Mouse (Mus musculus) frontal cortex, postnatal 25 days (tissue): ENCODE data around the gene C2cd4c.

ENCODE experiments used
- DNase-seq, 2 experiments: peaks; one replicate each; pipeline ENCODE4 v3.0.0; 2022; ENCODE audit warnings: low spot score in 2 of 2

Gene C2cd4c

GRCm38 (mm10) chr10:79613578-79614304 lies at the start of gene C2cd4c:
Gene C2cd4c, minus strand, starts transcription at chr10:79614025.
- peak; percentile 45 to 55 for DNase-seq

- DNase-seq = no peak
These were observed 48.0 kb upstream of the C2cd4c start for GRCm38 (mm10) chr10:79661861-79662260.

DNA sequence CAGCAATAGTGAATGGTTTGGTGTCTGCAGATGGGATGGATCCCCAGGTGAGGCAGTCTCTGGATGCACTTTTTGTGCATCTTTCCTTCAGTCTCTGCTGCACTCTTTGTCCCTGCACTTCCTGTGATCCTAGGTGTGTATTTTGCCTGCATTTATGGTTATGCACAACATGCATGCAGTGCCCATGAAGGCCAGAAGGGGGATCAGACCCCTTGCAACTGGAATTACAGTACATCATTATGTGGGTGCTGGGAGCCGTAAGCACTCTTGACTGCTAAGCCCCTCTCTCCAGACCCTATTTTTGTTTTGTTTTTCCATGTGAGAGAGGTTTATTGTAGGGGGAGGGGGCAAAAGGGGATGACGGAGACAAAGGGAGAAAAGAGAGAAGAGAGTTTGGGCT lies 46.5 kb upstream of the C2cd4c start:
- DNase-seq = no peak

GRCm38 (mm10) chr10:79658829-79659228 lies 45.0 kb upstream of the C2cd4c start:
- DNase-seq = no peak

DNA sequence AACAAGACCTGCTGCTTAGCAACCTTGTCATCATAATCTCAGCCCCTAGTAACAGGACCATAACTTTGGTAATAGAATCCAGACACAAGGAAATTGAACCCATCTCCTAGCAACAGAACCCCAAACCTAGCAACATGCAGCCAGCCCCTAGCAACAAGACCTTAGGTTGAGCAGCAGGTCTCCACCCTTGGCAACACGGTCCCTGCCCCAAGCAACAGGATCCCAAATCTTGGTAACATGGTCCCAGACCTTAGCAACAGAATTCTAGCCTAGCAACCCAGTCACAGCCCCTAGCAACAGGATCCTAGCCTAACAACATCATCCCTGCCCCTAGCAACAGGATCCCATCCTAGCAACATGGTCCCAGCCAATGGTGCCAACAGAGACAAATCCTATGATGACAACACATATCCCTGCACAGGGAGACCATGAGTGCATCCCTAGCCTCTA lies 41.1 kb upstream of the C2cd4c start:
- DNase-seq = no peak

GRCm38 (mm10) chr10:79652789-79653188 lies 39.0 kb upstream of the C2cd4c start:
- DNase-seq = no peak

DNA sequence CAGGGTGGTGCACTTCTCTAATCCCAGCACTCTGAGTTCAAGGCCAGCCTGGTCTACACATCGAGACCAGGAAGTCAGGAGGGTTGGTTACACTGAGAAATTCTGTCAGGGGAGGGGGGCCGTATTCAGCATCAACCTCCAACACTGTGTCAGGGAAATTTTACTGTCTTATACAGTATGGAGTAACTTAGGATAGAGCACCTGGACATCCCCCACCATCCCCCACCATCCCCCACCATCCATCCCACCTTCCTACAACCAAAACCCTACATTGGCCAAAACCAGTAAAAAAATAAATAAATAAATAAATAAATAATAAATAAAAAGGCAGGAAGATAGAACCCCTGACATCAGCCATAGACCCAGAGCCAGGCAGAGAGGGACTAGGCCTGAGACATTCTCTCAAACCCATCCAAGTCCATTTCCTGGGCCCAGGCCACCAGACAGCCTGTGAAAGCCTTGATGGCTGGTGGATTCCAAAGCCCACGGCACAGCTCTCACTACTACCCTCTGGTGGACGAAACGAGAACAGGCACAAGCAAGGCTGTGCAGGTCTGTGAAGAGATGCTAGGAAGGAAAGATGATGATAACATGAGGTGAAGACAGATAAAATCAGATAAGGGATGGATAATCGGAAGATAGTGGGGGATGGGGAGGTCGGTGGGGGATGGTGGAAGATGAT lies 35.4 kb upstream of the C2cd4c start:
- DNase-seq = peak; percentile 65 to 66

GRCm38 (mm10) chr10:79645711-79646110 lies 31.9 kb upstream of the C2cd4c start, which contains the start of gene Odf3l2:
Gene Odf3l2, minus strand, starts transcription at chr10:79645738.
- DNase-seq = no peak

GRCm38 (mm10) chr10:79638486-79639204 lies 24.8 kb upstream of the C2cd4c start:
- no peak for DNase-seq

- peak; percentile 70 to 73 for DNase-seq
These were observed 23.6 kb upstream of the C2cd4c start, which contains the start of gene Shc2 for GRCm38 (mm10) chr10:79637128-79638110. Gene Shc2, minus strand, starts transcription at chr10:79637918.

- no peak for DNase-seq
These were observed 22.5 kb upstream of the C2cd4c start for GRCm38 (mm10) chr10:79636287-79636686.

DNA sequence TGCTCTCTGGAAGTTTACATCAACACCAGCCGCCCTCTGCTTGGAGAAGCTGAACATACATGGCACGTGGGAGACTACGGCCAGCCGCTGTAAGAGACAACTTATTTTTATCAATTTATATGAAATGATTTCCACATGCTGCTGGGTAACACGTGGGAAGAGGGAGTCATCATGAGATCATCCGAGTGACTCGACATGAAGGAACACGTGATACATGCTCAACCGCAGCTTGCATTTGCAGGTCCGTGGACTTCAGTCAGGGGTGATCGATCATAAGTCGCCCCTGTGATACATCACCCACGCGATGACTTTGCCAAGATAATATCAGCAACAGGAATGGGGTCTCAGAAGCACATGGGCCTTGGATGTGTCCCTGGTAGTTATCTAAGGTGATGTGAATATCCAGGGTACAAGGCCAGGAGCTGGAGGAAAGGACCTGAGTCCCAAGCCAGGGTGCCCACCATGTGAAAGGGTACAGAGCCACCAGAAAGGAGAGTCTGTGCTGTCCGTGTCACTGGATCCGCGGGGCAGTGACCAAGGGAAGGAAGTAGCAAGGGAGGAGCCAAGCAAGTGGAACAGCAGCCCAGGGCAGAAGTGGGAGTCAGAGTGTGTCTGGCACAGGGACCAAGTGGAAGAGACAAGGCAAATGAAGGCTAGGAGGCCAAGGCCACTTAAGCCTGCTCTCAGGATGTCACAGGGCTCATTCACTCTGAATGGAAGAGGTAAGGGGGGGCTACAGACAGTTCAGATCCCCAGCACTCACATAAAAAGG lies 19.4 kb upstream of the C2cd4c start:
- no peak for DNase-seq

DNA sequence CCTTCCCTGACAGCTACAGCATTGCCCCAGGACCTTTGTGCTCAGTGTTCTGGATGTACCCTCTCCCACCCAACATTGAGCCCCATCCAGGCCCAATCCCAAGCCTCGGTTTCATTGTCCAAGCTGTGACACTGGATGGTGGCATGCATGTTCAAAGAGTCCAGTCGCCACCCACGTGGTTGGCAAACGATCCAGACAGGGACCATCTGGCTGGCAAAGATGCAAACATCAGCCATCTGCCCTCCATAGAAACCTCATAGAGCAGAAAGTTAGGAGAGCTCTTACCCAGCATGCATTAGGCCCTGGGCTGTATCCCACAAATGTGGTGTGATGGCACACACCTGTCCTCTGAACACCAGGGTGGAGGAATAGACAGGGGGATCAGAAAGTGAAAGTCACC lies 17.6 kb upstream of the C2cd4c start:
- DNase-seq = no peak

DNA sequence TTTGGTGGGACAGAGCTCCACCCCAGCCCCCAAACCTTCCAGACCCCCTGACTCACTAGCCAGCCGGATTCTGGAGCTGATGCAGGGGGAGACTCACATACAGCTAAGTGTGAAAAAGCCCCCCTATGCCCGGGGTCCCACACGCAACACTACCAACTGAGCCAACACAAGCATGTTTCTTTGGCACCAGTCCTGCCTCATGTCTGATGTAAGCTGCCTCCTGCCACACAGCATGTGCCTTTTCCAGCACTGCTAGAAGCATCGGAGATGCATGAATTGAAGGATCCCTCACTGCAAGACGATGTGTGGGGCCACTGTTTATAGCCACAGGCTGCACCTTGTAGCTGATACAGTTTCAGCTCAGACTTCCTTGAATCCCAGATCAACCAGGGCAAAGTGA lies 14.6 kb upstream of the C2cd4c start:
- DNase-seq = no peak

GRCm38 (mm10) chr10:79626156-79626555 lies 12.3 kb upstream of the C2cd4c start:
- DNase-seq = no peak

- no peak for DNase-seq
These were observed 11.6 kb upstream of the C2cd4c start for GRCm38 (mm10) chr10:79625398-79625797.

GRCm38 (mm10) chr10:79623950-79624349 lies 10.1 kb upstream of the C2cd4c start:
- no peak for DNase-seq

DNA sequence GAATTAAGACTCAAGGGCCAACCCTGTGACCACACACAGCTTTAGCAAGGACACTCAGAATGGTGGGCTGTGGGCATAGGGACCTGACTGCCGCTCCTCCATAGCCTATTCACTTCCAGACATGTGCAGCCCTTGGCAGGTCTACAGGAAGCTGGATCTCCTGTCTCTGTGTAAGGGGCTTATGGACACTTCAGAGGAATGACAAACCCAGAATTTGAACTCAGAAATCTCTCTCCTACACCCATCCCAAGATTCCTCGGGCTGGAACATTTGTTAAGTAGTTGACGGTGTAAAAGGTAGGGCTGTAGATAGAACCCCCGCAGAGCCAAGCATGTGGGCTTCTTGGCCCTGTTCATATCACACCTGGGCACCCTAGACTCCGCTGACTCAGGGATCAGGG lies 2.6 kb upstream of the C2cd4c start:
- DNase-seq = no peak

GRCm38 (mm10) chr10:79615860-79616259 lies 2.0 kb upstream of the C2cd4c start:
- no peak for DNase-seq

- no peak for DNase-seq
These were observed 449 bp upstream of the C2cd4c start for GRCm38 (mm10) chr10:79614305-79614643.
